Mouse (Mus musculus) kidney, embryonic 16.5 days (tissue): ENCODE results near the gene Ifi47. TPM values are rescaled to one million over a fixed set of nuclear protein-coding genes. Genes with fewer than 3 reads are reported as not detected.
"Not testable (repeated sequence)": the region's sequence is repeated elsewhere in the genome, so short reads cannot be mapped to it uniquely, and the experiment has no call there.

Experiments
- ATAC-seq: fragments of 200-750 bp; cut with Nextera tagmentation; 2 replicates; pipeline ENCODE4 v1.8.0; 2017; ENCODE audit warnings: moderate TSS enrichment; ENCODE audit not compliant: low FRiP score, low TSS enrichment
- H3K27ac ChIP-seq: fragments of 300-500 bp; sonication (generic); 2 replicates; pipeline ENCODE4 v1.5.1; 2014; ENCODE audit warnings: low read length
- H3K27me3 ChIP-seq: fragments of 300-500 bp; sonication (generic); 2 replicates; pipeline ENCODE4 v1.6.1; 2014; ENCODE audit warnings: low read length, control low read depth, mixed read lengths; ENCODE audit not compliant: insufficient read depth
- H3K36me3 ChIP-seq: fragments of 300-500 bp; sonication (generic); 2 replicates; pipeline ENCODE4 v1.6.1; 2014; ENCODE audit warnings: low read length, control low read depth, mixed read lengths; ENCODE audit not compliant: insufficient read depth
- H3K4me1 ChIP-seq: fragments of 300-500 bp; sonication (generic); 2 replicates; pipeline ENCODE4 v1.6.1; 2014; ENCODE audit warnings: low read length, control low read depth, mixed read lengths; ENCODE audit not compliant: insufficient read depth
- H3K4me2 ChIP-seq: fragments of 300-500 bp; sonication (generic); replicated peaks from 2 replicates; pipeline ENCODE4 v1.6.1; 2014; ENCODE audit warnings: low read depth, low read length
- H3K4me3 ChIP-seq: fragments of 300-500 bp; sonication (generic); 2 replicates; pipeline ENCODE4 v1.5.1; 2014; ENCODE audit warnings: mild to moderate bottlenecking, low read length
- H3K9ac ChIP-seq: fragments of 300-500 bp; sonication (generic); replicated peaks from 2 replicates; pipeline ENCODE4 v1.6.1; 2014; ENCODE audit warnings: low read length
- H3K9me3 ChIP-seq: fragments of 300-500 bp; sonication (generic); 2 replicates; pipeline ENCODE4 v1.6.1; 2016; ENCODE audit warnings: low read length, control low read depth
- WGBS: fragments of 180-500 bp; shearing (Covaris S2); extraction: QIAGEN DNeasy Blood & Tissue Kit; methylation state at CpG from one replicate; pipeline ENCODE4 v1.1.7; 2014; 5-methylcytosine and 5-hydroxymethylcytosine counted together
- polyA plus RNA-seq: library from polyadenylated mRNA; unstranded; fragments of >200 nt; fragmentation: Nextera tagmentation; extraction: Ambion mirVana; gene quantifications from 2 replicates; pipeline ENCODE4 v1.2.1, GENCODE M21; 2015

Ifi47 gene
- polyA plus RNA-seq = 2.1 and 2.6 TPM in 2 replicates

GRCm38 (mm10) chr11:49076001-49076757 lies at the start of gene Ifi47:
Gene Ifi47, plus strand, starts transcription at chr11:49076587.
- H3K9me3 ChIP-seq, H3K4me1 ChIP-seq, H3K9ac ChIP-seq, H3K36me3 ChIP-seq, H3K27me3 ChIP-seq, H3K4me3 ChIP-seq, ATAC-seq, H3K4me2 ChIP-seq: not testable (repeated sequence)
- 71% methylated on average over 6 of the region's 6 CpGs for WGBS
- H3K27ac ChIP-seq = peak within 1 kb of the TSS; percentile 29; the same call in 1 of the 2 replicates

- H3K27me3 ChIP-seq, H3K4me2 ChIP-seq, H3K4me1 ChIP-seq, H3K36me3 ChIP-seq, H3K9me3 ChIP-seq, H3K4me3 ChIP-seq, ATAC-seq, H3K27ac ChIP-seq, H3K9ac ChIP-seq: not testable (repeated sequence)
Observed at GRCm38 (mm10) chr11:49050064-49050463, 26.3 kb upstream of the Ifi47 start.

GRCm38 (mm10) chr11:49051093-49051891 lies 25.1 kb upstream of the Ifi47 start, which contains the start of gene 9930111J21Rik2:
Gene 9930111J21Rik2, minus strand, starts transcription at chr11:49051242.
- 100% methylated on average over 1 of the region's 6 CpGs for WGBS
- not testable (repeated sequence) for H3K27ac ChIP-seq, H3K4me2 ChIP-seq, H3K4me1 ChIP-seq, H3K4me3 ChIP-seq, H3K27me3 ChIP-seq, H3K36me3 ChIP-seq, H3K9ac ChIP-seq, H3K9me3 ChIP-seq
- ATAC-seq = 0 out of 2 replicates have a peak, but pooled peaks have one; percentile 27

- whole genome bisulfite sequencing = no CpG with 5 or more reads among the region's 5 CpGs
- not testable (repeated sequence) for H3K27ac ChIP-seq, H3K4me2 ChIP-seq, H3K9me3 ChIP-seq, H3K4me3 ChIP-seq, ATAC-seq, H3K36me3 ChIP-seq, H3K9ac ChIP-seq, H3K4me1 ChIP-seq, H3K27me3 ChIP-seq
Observed at GRCm38 (mm10) chr11:49051894-49052293, 24.5 kb upstream of the Ifi47 start.

- H3K9me3 ChIP-seq, H3K36me3 ChIP-seq, H3K9ac ChIP-seq, H3K27me3 ChIP-seq, H3K27ac ChIP-seq, H3K4me1 ChIP-seq, ATAC-seq, H3K4me2 ChIP-seq, H3K4me3 ChIP-seq: not testable (repeated sequence)
- 40% methylated on average over 1 of the region's 3 CpGs for WGBS
Observed at GRCm38 (mm10) chr11:49060061-49060460, 16.3 kb upstream of the Ifi47 start.

GRCm38 (mm10) chr11:49061865-49062264 lies 14.5 kb upstream of the Ifi47 start:
- H3K9me3 ChIP-seq, H3K4me1 ChIP-seq, H3K4me2 ChIP-seq, H3K27me3 ChIP-seq, H3K27ac ChIP-seq, H3K36me3 ChIP-seq, ATAC-seq, H3K4me3 ChIP-seq, H3K9ac ChIP-seq: not testable (repeated sequence)
- WGBS = 77% methylated on average over 2 of the region's 2 CpGs

- H3K27ac ChIP-seq, H3K4me1 ChIP-seq, H3K4me2 ChIP-seq, H3K9ac ChIP-seq, ATAC-seq, H3K36me3 ChIP-seq, H3K9me3 ChIP-seq, H3K27me3 ChIP-seq, H3K4me3 ChIP-seq: not testable (repeated sequence)
- WGBS = 79% methylated on average over 5 of the region's 5 CpGs
Observed at GRCm38 (mm10) chr11:49063713-49064469, 12.5 kb upstream of the Ifi47 start, which contains the start of gene Tgtp2. Gene Tgtp2, minus strand, starts transcription at chr11:49064206.

- no peak overlapping the region for H3K4me3 ChIP-seq
- WGBS = 91% methylated on average over 1 of the region's 1 CpGs
- H3K27ac ChIP-seq = no peak overlapping the region
- no peaks in the 10 kb centered on the region for H3K36me3 ChIP-seq
- ATAC-seq = no peak
- no peak overlapping the region for H3K9ac ChIP-seq
- H3K4me1 ChIP-seq = no peaks in the 10 kb centered on the region
- H3K4me2 ChIP-seq = no peak overlapping the region
- H3K9me3 ChIP-seq = no peaks in the 10 kb centered on the region
- H3K27me3 ChIP-seq = no peaks in the 10 kb centered on the region
Observed at GRCm38 (mm10) chr11:49068358-49068757, 8.0 kb upstream of the Ifi47 start.

- Histone ChIP-seq H3K9me3 (no peaks in the 10 kb centered on the region), H3K27me3 (no peaks in the 10 kb centered on the region), H3K4me2 (no peak overlapping the region), H3K4me3 (no peak overlapping the region), H3K36me3 (no peaks in the 10 kb centered on the region), H3K27ac (peak overlapping the region; percentile 29; the same call in 1 of the 2 replicates), H3K9ac (no peak overlapping the region), H3K4me1 (0 out of 2 replicates have a peak, but pooled peaks cover 5% of the 10 kb centered on the region)
- 60% methylated on average over 1 of the region's 1 CpGs for WGBS
- ATAC-seq = 0 out of 2 replicates have a peak, but pooled peaks have one; percentile 39
Observed at GRCm38 (mm10) chr11:49077012-49077411, 625 bp downstream of the Ifi47 start.
